Mouse (Mus musculus) heart, postnatal 0 days (tissue): ENCODE measurements around the gene Gm5662. TPM values are rescaled to one million over a fixed set of nuclear protein-coding genes. Genes with fewer than 3 reads are reported as not detected.
"Not testable (repeated sequence)": the region's sequence is repeated elsewhere in the genome, so short reads cannot be mapped to it uniquely, and the experiment has no call there.

Experiments
- ATAC-seq: fragments of 200-750 bp; cut with Nextera tagmentation; 2 replicates; pipeline ENCODE4 v1.8.0; 2017; ENCODE audit warnings: low read depth, moderate number of reproducible peaks, moderate library complexity; ENCODE audit not compliant: insufficient read depth
- DNase-seq: peaks from one replicate; pipeline ENCODE4 v3.0.0-alpha.2; 2016; ENCODE audit warnings: low spot score
- H3K27ac ChIP-seq: fragments of 300-500 bp; sonication (generic); 2 replicates; pipeline ENCODE4 v1.5.1; 2014; ENCODE audit warnings: low read depth, mild to moderate bottlenecking
- H3K27me3 ChIP-seq: fragments of 300-500 bp; sonication (generic); 2 replicates; pipeline ENCODE4 v1.6.1; 2014; ENCODE audit warnings: low read length, mixed read lengths; ENCODE audit not compliant: control insufficient read depth, insufficient read depth
- H3K36me3 ChIP-seq: fragments of 300-500 bp; sonication (generic); replicated peaks from 2 replicates; pipeline ENCODE4 v1.6.1; 2014; ENCODE audit warnings: low read length, mixed read lengths; ENCODE audit not compliant: control insufficient read depth, insufficient read depth
- H3K4me1 ChIP-seq: fragments of 300-500 bp; sonication (generic); 2 replicates; pipeline ENCODE4 v1.6.1; 2014; ENCODE audit warnings: antibody characterized with exemption; ENCODE audit not compliant: control insufficient read depth, insufficient read depth
- H3K4me2 ChIP-seq: fragments of 300-500 bp; sonication (generic); 2 replicates; pipeline ENCODE4 v1.6.1; 2014; ENCODE audit warnings: low read depth, mild to moderate bottlenecking, low read length, moderate library complexity
- H3K4me3 ChIP-seq: fragments of 300-500 bp; sonication (generic); 2 replicates; pipeline ENCODE4 v1.5.1; 2014; ENCODE audit warnings: low read depth, low read length
- H3K9ac ChIP-seq: fragments of 300-500 bp; sonication (generic); replicated peaks from 2 replicates; pipeline ENCODE4 v1.6.1; 2014; ENCODE audit warnings: low read depth, low read length, mixed read lengths
- H3K9me3 ChIP-seq: fragments of 300-500 bp; sonication (generic); replicated peaks from 2 replicates; pipeline ENCODE4 v1.6.1; 2016; ENCODE audit warnings: low read length; ENCODE audit not compliant: control insufficient read depth
- CTCF ChIP-seq: IDR thresholded peaks from 2 replicates; pipeline ENCODE4 v1.5.1; 2016; ENCODE audit warnings: antibody characterized with exemption, control low read depth, low read depth
- EP300 ChIP-seq: IDR thresholded peaks from 2 replicates; pipeline ENCODE4 v1.6.1; 2016; ENCODE audit warnings: antibody characterized with exemption, low read depth
- WGBS: fragments of 180-500 bp; shearing (Covaris S2); extraction: QIAGEN DNeasy Blood & Tissue Kit; methylation state at CpG from one replicate; pipeline ENCODE4 v1.1.7; 2014; 5-methylcytosine and 5-hydroxymethylcytosine counted together
- polyA plus RNA-seq: library from polyadenylated mRNA; unstranded; fragments of >200 nt; fragmentation: Nextera tagmentation; extraction: Ambion mirVana; gene quantifications from 2 replicates; pipeline ENCODE4 v1.2.1, GENCODE M21; 2015
- total RNA-seq: library from RNA; depleted of rRNA; stranded (reverse); fragments of >200 nt; gene quantifications from 2 replicates; pipeline ENCODE4 v1.2.3, GENCODE M21; 2014; ENCODE audit warnings: low replicate concordance; rRNA removed

Gm5662 gene
- total and polyA plus RNA-seq, 2 experiments from 2014 or later = not detected

DNA sequence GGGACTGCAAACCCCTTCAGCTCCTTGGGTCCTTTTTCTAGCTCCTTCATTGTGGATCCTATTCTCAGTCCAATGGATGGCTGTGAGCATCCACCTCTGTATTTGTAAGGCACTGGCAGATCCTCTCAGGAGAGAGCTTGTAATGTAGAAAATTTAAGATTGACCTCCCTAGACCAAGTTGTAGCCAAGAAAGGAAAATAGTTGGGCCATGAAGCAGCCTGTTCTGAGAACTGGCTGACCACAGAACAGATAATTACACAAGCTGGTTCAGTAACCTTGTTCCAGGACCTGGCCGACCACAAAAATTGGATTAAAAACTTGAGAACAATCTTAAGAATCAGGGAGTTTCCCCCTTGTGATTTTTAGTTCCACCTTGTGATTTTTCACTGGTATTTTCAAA, 17.1 kb downstream of the Gm5662 start:
- Histone ChIP-seq H3K36me3 (no peaks in the 10 kb centered on the region), H3K27ac (no peak overlapping the region), H3K4me1 (no peaks in the 10 kb centered on the region), H3K9ac (no peak overlapping the region), H3K4me2 (no peak overlapping the region), H3K27me3 (no peaks in the 10 kb centered on the region), H3K4me3 (no peak overlapping the region), H3K9me3 (no peaks in the 10 kb centered on the region)
- DNase-seq = no peak
- TF ChIP-seq CTCF (no peak), EP300 (no peak)
- ATAC-seq = no peak
- 41% methylated on average over 1 of the region's 1 CpGs for WGBS

- not testable (repeated sequence) for DNase-seq, H3K27ac ChIP-seq, H3K36me3 ChIP-seq, H3K4me1 ChIP-seq, H3K9me3 ChIP-seq, H3K9ac ChIP-seq, ATAC-seq, H3K4me2 ChIP-seq, H3K27me3 ChIP-seq, H3K4me3 ChIP-seq
- WGBS = 47% methylated on average over 2 of the region's 2 CpGs
Observed at GRCm38 (mm10) chr12:88255917-88256316, 18.4 kb downstream of the Gm5662 start.

GRCm38 (mm10) chr12:88250000-88250399, 24.3 kb downstream of the Gm5662 start, which contains the start of gene Gm8332:
TSS of gene Gm8332 (minus strand) at chr12:88250100.
- not testable (repeated sequence) for H3K27me3 ChIP-seq, DNase-seq, H3K4me3 ChIP-seq, H3K9ac ChIP-seq, ATAC-seq, H3K4me1 ChIP-seq, H3K4me2 ChIP-seq, H3K9me3 ChIP-seq, H3K27ac ChIP-seq, H3K36me3 ChIP-seq
- 67% methylated on average over 1 of the region's 2 CpGs for WGBS

DNA sequence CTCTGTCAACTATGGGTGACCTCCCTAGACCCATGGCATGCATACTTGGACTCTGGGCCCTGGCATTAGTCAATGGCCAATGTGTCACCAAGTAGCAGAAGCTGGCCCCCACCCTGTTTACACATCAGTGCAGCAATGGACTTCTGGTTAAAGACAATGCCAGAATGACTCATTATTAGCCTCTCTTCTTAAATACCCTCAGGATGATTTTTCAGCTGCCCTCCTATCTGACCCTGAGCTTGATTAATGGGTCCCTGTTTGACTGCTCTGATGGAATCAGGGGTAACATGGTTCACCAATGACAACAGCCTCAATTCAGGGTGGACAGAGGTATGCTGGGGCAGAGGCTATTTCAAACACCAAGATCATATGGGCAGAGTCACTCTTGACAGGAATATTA, 28.5 kb downstream of the Gm5662 start:
- not testable (repeated sequence) for H3K27ac ChIP-seq, H3K4me1 ChIP-seq, H3K9me3 ChIP-seq, H3K4me2 ChIP-seq, H3K27me3 ChIP-seq, H3K36me3 ChIP-seq, H3K4me3 ChIP-seq, H3K9ac ChIP-seq, DNase-seq, ATAC-seq

DNA sequence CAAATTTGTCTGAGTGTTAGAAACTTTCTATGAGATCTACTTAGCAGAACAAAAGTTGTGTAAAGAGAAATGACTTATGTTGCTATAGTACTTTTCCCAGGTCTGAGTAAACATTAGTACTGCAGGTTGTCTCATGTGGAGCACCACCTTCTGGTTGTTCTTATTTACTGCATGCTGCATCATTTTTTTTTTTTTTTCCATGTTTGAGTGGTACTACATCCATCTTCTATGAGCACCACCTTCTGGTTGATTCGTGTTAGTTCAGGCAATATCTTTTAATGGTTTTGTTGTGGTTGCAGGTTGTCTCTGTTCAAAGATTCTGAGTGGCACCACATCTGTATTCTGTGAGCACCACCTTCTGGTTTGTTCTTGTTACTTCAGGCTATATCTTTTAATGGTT, 31.4 kb downstream of the Gm5662 start:
- ATAC-seq, H3K4me2 ChIP-seq, H3K9ac ChIP-seq, H3K27me3 ChIP-seq, H3K36me3 ChIP-seq, H3K4me1 ChIP-seq, H3K9me3 ChIP-seq, DNase-seq, H3K4me3 ChIP-seq, H3K27ac ChIP-seq: not testable (repeated sequence)
- 54% methylated on average over 1 of the region's 1 CpGs for WGBS

Other genes starting within 250 kb of the Gm5662 start
- gene Gm2056, start 247.5 kb downstream of the Gm5662 start, total RNA-seq = not detected in 2 replicates
- not detected in 2 replicates for gene Gm2056, start 247.5 kb downstream of the Gm5662 start, polyA plus RNA-seq
- gene Gm16368, start 190.8 kb downstream of the Gm5662 start, total RNA-seq = not detected in 2 replicates
- gene Gm16368, start 190.8 kb downstream of the Gm5662 start, polyA plus RNA-seq = not detected in 2 replicates
- gene Gm10436, start 92.4 kb downstream of the Gm5662 start, total RNA-seq = not detected in 2 replicates
- not detected in 2 replicates for gene Gm10436, start 92.4 kb downstream of the Gm5662 start, polyA plus RNA-seq
- gene Gm8332, start 24.4 kb downstream of the Gm5662 start, total RNA-seq = not detected in 2 replicates
- gene Gm8332, start 24.4 kb downstream of the Gm5662 start, polyA plus RNA-seq = not detected in 2 replicates
- not detected in 2 replicates for gene Gm5039, start 49.5 kb upstream of the Gm5662 start, total RNA-seq
- not detected in 2 replicates for gene Gm5039, start 49.5 kb upstream of the Gm5662 start, polyA plus RNA-seq
- 30.3 and 33.2 TPM in 2 replicates for gene Adck1, start 86.1 kb upstream of the Gm5662 start, total RNA-seq
- 22.1 and 23.4 TPM in 2 replicates for gene Adck1, start 86.1 kb upstream of the Gm5662 start, polyA plus RNA-seq